Mouse (Mus musculus) midbrain, embryonic 15.5 days (tissue): ENCODE measurements around the gene Anapc15-ps. TPM values are rescaled to one million over a fixed set of nuclear protein-coding genes. Genes with fewer than 3 reads are reported as not detected.

ENCODE experiments used
- ATAC-seq: fragments of 200-750 bp; cut with Nextera tagmentation; replicated peaks from 2 replicates; pipeline ENCODE4 v1.8.0; 2017; ENCODE audit warnings: moderate TSS enrichment
- H3K27ac ChIP-seq: fragments of 300-500 bp; sonication (generic); 2 replicates; pipeline ENCODE4 v1.5.1; 2015; ENCODE audit warnings: mild to moderate bottlenecking, inconsistent platforms
- H3K27me3 ChIP-seq: fragments of 300-500 bp; sonication (generic); replicated peaks from 2 replicates; pipeline ENCODE4 v1.6.1; 2015; ENCODE audit warnings: inconsistent platforms
- H3K36me3 ChIP-seq: fragments of 300-500 bp; sonication (generic); replicated peaks from 2 replicates; pipeline ENCODE4 v1.6.1; 2015; ENCODE audit warnings: inconsistent platforms
- H3K4me1 ChIP-seq: fragments of 300-500 bp; sonication (generic); 2 replicates; pipeline ENCODE4 v1.6.1; 2015; ENCODE audit warnings: inconsistent platforms
- H3K4me2 ChIP-seq: fragments of 300-500 bp; sonication (generic); 2 replicates; pipeline ENCODE4 v1.6.1; 2015; ENCODE audit warnings: inconsistent platforms, mild to moderate bottlenecking, moderate library complexity
- H3K4me3 ChIP-seq: fragments of 300-500 bp; sonication (generic); 2 replicates; pipeline ENCODE4 v1.5.1; 2015; ENCODE audit warnings: mild to moderate bottlenecking, inconsistent platforms
- H3K9ac ChIP-seq: fragments of 300-500 bp; sonication (generic); 2 replicates; pipeline ENCODE4 v1.6.1; 2015; ENCODE audit warnings: mild to moderate bottlenecking, inconsistent platforms
- H3K9me3 ChIP-seq: fragments of 300-500 bp; sonication (generic); 2 replicates; pipeline ENCODE4 v1.6.1; 2016; ENCODE audit warnings: inconsistent platforms
- WGBS: fragments of 180-500 bp; shearing (Covaris S2); methylation state at CpG from one replicate; pipeline ENCODE4 v1.1.7; 2015; ENCODE audit warnings: mixed read lengths; 5-methylcytosine and 5-hydroxymethylcytosine counted together
- polyA plus RNA-seq: library from polyadenylated mRNA; unstranded; fragments of >200 nt; fragmentation: Nextera tagmentation; extraction: Ambion mirVana; gene quantifications from 2 replicates; pipeline ENCODE4 v1.2.1, GENCODE M21; 2015

The Anapc15-ps gene
- polyA plus RNA-seq: 0.52 TPM in 1 of 2 replicates, not detected in the other

DNA sequence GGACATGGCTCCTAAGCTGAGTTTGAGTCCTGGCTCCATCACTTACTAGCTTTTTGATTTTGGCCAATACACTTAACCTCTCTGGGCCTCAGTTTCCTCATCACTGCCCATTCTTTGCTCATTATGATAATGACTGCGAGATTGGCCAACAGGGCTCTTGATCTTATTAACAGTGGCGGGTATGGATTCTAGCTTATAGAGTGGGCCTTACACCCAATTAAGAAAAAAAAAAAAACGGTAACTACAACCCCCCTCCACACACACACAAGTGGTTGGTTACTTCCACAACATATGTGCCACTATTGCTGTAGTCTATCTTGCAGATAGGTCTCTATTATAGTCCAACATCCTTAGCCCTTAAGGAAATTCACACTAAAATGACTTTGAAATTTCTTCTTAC, at the start of gene Anapc15-ps:
Gene Anapc15-ps (minus strand): TSS at position 101 of the 400 bp plus-strand sequence.
- Histone ChIP-seq H3K9me3 (no peaks in the 10 kb centered on the region; the same call in 1 of the 2 replicates), H3K27ac (no peak within 1 kb of the TSS), H3K27me3 (no peaks in the 10 kb centered on the region), H3K4me3 (no peak within 1 kb of the TSS), H3K9ac (no peak within 1 kb of the TSS), H3K4me2 (no peak within 1 kb of the TSS), H3K36me3 (no peaks in the 10 kb centered on the region), H3K4me1 (peaks cover 3% of the 10 kb centered on the region; the same call in 1 of the 2 replicates)
- no peak for ATAC-seq
- 99% methylated on average over 3 of the region's 3 CpGs for WGBS

DNA sequence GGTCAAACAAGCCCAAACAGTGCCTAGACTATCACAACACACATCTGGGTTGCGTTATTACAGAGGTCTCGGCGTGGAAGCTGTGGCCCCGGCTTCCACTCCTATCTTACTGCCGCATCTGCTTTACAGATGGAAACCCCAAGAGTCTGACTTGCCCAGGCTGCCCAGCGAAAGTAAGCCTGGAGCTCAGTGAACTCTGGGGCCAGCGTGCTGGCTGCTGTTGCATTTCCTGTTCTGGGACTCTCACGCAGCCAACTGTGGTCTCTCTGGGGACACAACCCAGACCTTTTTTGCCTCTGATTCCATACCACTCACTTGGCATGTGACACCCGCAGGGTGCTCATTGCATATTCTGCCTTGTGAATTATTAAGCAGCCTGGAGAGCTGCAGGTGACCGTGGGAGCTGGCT, 49.0 kb upstream of the Anapc15-ps start:
- H3K9ac ChIP-seq: no peak overlapping the region
- no peak overlapping the region for H3K4me2 ChIP-seq
- H3K4me3 ChIP-seq: no peak overlapping the region
- H3K27ac ChIP-seq: no peak overlapping the region
- 84% methylated on average over 10 of the region's 10 CpGs for WGBS
- H3K4me1 ChIP-seq: no peaks in the 10 kb centered on the region
- H3K9me3 ChIP-seq: no peaks in the 10 kb centered on the region
- ATAC-seq: no peak
- H3K27me3 ChIP-seq: no peaks in the 10 kb centered on the region
- H3K36me3 ChIP-seq: no peaks in the 10 kb centered on the region

DNA sequence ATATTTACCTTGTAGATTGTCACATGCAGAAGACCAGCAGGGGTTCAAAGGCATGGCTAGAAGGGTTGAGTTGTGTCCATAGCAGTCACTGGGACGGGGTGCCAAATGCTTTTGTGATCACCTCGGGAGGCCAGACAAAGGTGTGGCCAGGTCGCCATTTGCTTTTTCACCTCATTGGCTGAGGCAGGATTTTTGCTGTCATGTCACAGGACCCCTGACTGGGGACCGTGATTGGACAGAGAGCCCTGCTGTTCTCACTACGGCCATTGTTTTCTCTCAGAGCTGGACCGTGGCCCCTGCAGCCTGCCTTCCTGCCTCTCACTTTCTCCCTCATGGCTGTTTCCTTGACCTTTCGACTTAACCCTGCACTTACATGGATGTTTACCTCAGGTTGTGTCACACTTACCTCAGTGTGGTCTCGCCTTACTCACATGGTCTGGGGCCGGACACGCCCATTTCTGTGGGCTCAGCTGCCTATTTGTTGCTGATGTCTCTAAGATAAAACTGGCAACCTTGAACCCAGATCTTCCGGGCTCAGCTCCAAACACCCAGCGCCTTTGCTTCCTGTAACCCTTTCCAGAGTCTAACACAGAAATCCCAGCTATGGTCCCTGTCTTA, 47.0 kb upstream of the Anapc15-ps start:
- ATAC-seq: no peak
- no peaks in the 10 kb centered on the region for H3K36me3 ChIP-seq
- WGBS: 79% methylated on average over 12 of the region's 12 CpGs
- H3K9ac ChIP-seq: no peak overlapping the region
- H3K4me3 ChIP-seq: no peak overlapping the region
- no peak overlapping the region for H3K27ac ChIP-seq
- H3K27me3 ChIP-seq: no peaks in the 10 kb centered on the region
- no peak overlapping the region for H3K4me2 ChIP-seq
- no peaks in the 10 kb centered on the region for H3K4me1 ChIP-seq
- H3K9me3 ChIP-seq: no peaks in the 10 kb centered on the region

DNA sequence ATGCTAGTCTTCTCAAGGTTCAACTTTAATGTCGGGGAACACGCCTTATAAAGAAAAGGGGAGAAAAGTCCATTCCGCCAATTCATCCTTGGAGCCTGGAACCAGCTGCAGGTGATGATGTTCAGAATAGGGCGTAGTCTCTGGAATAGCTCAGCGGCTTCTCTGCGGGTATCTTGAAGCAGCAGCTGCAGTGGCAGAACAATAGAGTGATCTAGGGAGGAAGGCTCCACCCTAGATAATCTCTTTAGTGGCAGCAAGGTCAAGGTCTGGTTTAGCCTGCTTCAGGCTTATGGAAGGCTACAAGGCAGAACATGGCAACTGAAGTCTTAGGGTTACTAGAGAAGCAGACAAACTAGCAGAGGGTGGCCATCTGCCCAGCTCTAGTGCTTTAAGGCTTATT, 46.2 kb upstream of the Anapc15-ps start:
- ATAC-seq: no peak
- no peak overlapping the region for H3K4me3 ChIP-seq
- no peak overlapping the region for H3K27ac ChIP-seq
- no peaks in the 10 kb centered on the region for H3K36me3 ChIP-seq
- no peak overlapping the region for H3K9ac ChIP-seq
- no peaks in the 10 kb centered on the region for H3K4me1 ChIP-seq
- H3K9me3 ChIP-seq: no peaks in the 10 kb centered on the region
- 81% methylated on average over 6 of the region's 6 CpGs for WGBS
- no peaks in the 10 kb centered on the region for H3K27me3 ChIP-seq
- H3K4me2 ChIP-seq: no peak overlapping the region

GRCm38 (mm10) chr10:95718760-95719159, 45.5 kb upstream of the Anapc15-ps start:
- Histone ChIP-seq H3K4me2 (no peak overlapping the region), H3K36me3 (no peaks in the 10 kb centered on the region), H3K9me3 (no peaks in the 10 kb centered on the region), H3K4me1 (no peaks in the 10 kb centered on the region), H3K27ac (no peak overlapping the region), H3K27me3 (no peaks in the 10 kb centered on the region), H3K4me3 (no peak overlapping the region), H3K9ac (no peak overlapping the region)
- no peak for ATAC-seq
- 86% methylated on average over 1 of the region's 1 CpGs for WGBS

- no peaks in the 10 kb centered on the region for H3K27me3 ChIP-seq
Observed at GRCm38 (mm10) chr10:95717106-95717680, 43.9 kb upstream of the Anapc15-ps start.

GRCm38 (mm10) chr10:95715687-95716086, 42.4 kb upstream of the Anapc15-ps start:
- Histone ChIP-seq H3K4me2 (no peak overlapping the region), H3K9me3 (no peaks in the 10 kb centered on the region), H3K36me3 (no peaks in the 10 kb centered on the region), H3K9ac (no peak overlapping the region), H3K4me3 (no peak overlapping the region), H3K27me3 (no peaks in the 10 kb centered on the region), H3K27ac (no peak overlapping the region), H3K4me1 (no peaks in the 10 kb centered on the region; the same call in 1 of the 2 replicates)
- 62% methylated on average over 6 of the region's 6 CpGs for WGBS
- no peak for ATAC-seq

More at GRCm38 (mm10) chr10:95717106-95717680, 43.9 kb upstream of the Anapc15-ps start:
- WGBS: 75% methylated on average over 16 of the region's 16 CpGs
- no peak overlapping the region for H3K4me2 ChIP-seq
- H3K36me3 ChIP-seq: no peaks in the 10 kb centered on the region
- H3K27ac ChIP-seq: no peak overlapping the region
- no peaks in the 10 kb centered on the region for H3K4me1 ChIP-seq
- ATAC-seq: no peak
- no peak overlapping the region for H3K9ac ChIP-seq
- no peak overlapping the region for H3K4me3 ChIP-seq
- no peaks in the 10 kb centered on the region for H3K9me3 ChIP-seq

GRCm38 (mm10) chr10:95712221-95712620, 39.0 kb upstream of the Anapc15-ps start:
- WGBS: 88% methylated on average over 6 of the region's 6 CpGs
- no peaks in the 10 kb centered on the region for H3K9me3 ChIP-seq
- H3K4me1 ChIP-seq: peaks cover 4% of the 10 kb centered on the region; the same call in 1 of the 2 replicates
- H3K36me3 ChIP-seq: no peaks in the 10 kb centered on the region
- H3K4me2 ChIP-seq: no peak overlapping the region
- H3K4me3 ChIP-seq: no peak overlapping the region
- no peak overlapping the region for H3K27ac ChIP-seq
- no peaks in the 10 kb centered on the region for H3K27me3 ChIP-seq
- no peak for ATAC-seq
- no peak overlapping the region for H3K9ac ChIP-seq

GRCm38 (mm10) chr10:95709903-95710660, 36.8 kb upstream of the Anapc15-ps start:
- Histone ChIP-seq H3K36me3 (no peaks in the 10 kb centered on the region), H3K27me3 (no peaks in the 10 kb centered on the region), H3K27ac (no peak overlapping the region; the same call in 1 of the 2 replicates), H3K4me3 (no peak overlapping the region), H3K4me2 (no peak overlapping the region), H3K4me1 (peaks cover 4% of the 10 kb centered on the region; the same call in 1 of the 2 replicates), H3K9me3 (no peaks in the 10 kb centered on the region), H3K9ac (no peak overlapping the region)
- 63% methylated on average over 8 of the region's 8 CpGs for WGBS
- ATAC-seq: no peak

GRCm38 (mm10) chr10:95709143-95709880, 36.1 kb upstream of the Anapc15-ps start:
- H3K36me3 ChIP-seq: no peaks in the 10 kb centered on the region
- 78% methylated on average over 10 of the region's 10 CpGs for WGBS
- no peaks in the 10 kb centered on the region for H3K27me3 ChIP-seq
- no peak overlapping the region for H3K4me2 ChIP-seq
- no peak for ATAC-seq
- no peak overlapping the region for H3K4me3 ChIP-seq
- no peak overlapping the region for H3K27ac ChIP-seq
- peaks cover 4% of the 10 kb centered on the region; the same call in 1 of the 2 replicates for H3K4me1 ChIP-seq
- H3K9me3 ChIP-seq: no peaks in the 10 kb centered on the region
- H3K9ac ChIP-seq: no peak overlapping the region

GRCm38 (mm10) chr10:95708001-95708400, 34.8 kb upstream of the Anapc15-ps start:
- Histone ChIP-seq H3K36me3 (no peaks in the 10 kb centered on the region), H3K9ac (no peak overlapping the region), H3K27ac (no peak overlapping the region), H3K9me3 (no peaks in the 10 kb centered on the region), H3K4me1 (peaks cover 4% of the 10 kb centered on the region; the same call in 1 of the 2 replicates), H3K27me3 (no peaks in the 10 kb centered on the region), H3K4me2 (no peak overlapping the region), H3K4me3 (no peak overlapping the region)
- 87% methylated on average over 5 of the region's 5 CpGs for WGBS
- ATAC-seq: no peak

GRCm38 (mm10) chr10:95706867-95707266, 33.6 kb upstream of the Anapc15-ps start:
- Histone ChIP-seq H3K27me3 (no peaks in the 10 kb centered on the region), H3K4me1 (peaks cover 4% of the 10 kb centered on the region; the same call in 1 of the 2 replicates), H3K9me3 (no peaks in the 10 kb centered on the region), H3K27ac (no peak overlapping the region), H3K9ac (no peak overlapping the region), H3K4me3 (no peak overlapping the region), H3K36me3 (no peaks in the 10 kb centered on the region), H3K4me2 (no peak overlapping the region)
- WGBS: 93% methylated on average over 9 of the region's 9 CpGs
- no peak for ATAC-seq
